Mouse (Mus musculus) liver, embryonic 14.5 days (tissue): ENCODE data around the gene Gal3st1.

Experiments used
- CTCF ChIP-seq: IDR thresholded peaks from 2 replicates; pipeline ENCODE4 v1.5.1; 2016; ENCODE audit warnings: antibody characterized with exemption, low read depth, control low read depth
- EP300 ChIP-seq: IDR thresholded peaks from 2 replicates; pipeline ENCODE4 v1.6.1; 2016; ENCODE audit warnings: antibody characterized with exemption, low read depth

DNA sequence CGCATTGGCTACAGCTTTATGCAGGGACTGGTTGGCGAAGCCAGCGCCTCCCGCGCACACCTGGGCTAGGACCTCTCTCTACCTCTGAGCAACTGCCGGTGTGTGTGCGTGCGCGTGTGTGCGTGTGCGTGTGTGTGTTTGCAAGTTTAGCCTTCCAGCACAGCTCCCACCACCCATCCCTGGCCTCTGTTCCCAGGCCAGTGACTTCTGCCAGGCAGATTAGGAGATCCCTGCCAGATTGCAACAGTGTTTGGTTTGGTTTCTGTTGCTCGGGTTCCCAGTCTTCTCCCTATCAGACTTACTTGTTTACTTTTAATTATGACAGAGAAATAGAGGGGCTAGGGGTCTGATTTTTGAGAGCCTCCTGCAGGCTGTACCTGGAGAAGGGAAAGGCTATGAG, 48.5 kb downstream of the Gal3st1 start:
- TF ChIP-seq EP300 (no peak), CTCF (no peak)
